Mouse (Mus musculus) stomach, embryonic 16.5 days (tissue): ENCODE results near the gene Tigar. TPM values are rescaled to one million over a fixed set of nuclear protein-coding genes. Genes with fewer than 3 reads are reported as not detected.

Source experiments
- ATAC-seq: fragments of 200-750 bp; cut with Nextera tagmentation; 2 replicates; pipeline ENCODE4 v1.8.0; 2017; ENCODE audit warnings: moderate number of reproducible peaks, moderate TSS enrichment; ENCODE audit not compliant: insufficient read depth, low FRiP score
- H3K27ac ChIP-seq: fragments of 300-500 bp; sonication (generic); 2 replicates; pipeline ENCODE4 v1.5.1; 2014; ENCODE audit warnings: low read length
- H3K27me3 ChIP-seq: fragments of 300-500 bp; sonication (generic); 2 replicates; pipeline ENCODE4 v1.6.1; 2014; ENCODE audit warnings: low read length, control low read depth, mixed read lengths; ENCODE audit not compliant: control insufficient read depth, insufficient read depth
- H3K36me3 ChIP-seq: fragments of 300-500 bp; sonication (generic); 2 replicates; pipeline ENCODE4 v1.6.1; 2014; ENCODE audit warnings: low read length; ENCODE audit not compliant: control insufficient read depth, insufficient read depth
- H3K4me1 ChIP-seq: fragments of 300-500 bp; sonication (generic); 2 replicates; pipeline ENCODE4 v1.6.1; 2014; ENCODE audit warnings: low read length, control low read depth, mixed read lengths; ENCODE audit not compliant: control insufficient read depth, insufficient read depth
- H3K4me2 ChIP-seq: fragments of 300-500 bp; sonication (generic); 2 replicates; pipeline ENCODE4 v1.6.1; 2014; ENCODE audit warnings: low read depth, low read length, mixed read lengths
- H3K4me3 ChIP-seq: fragments of 300-500 bp; sonication (generic); replicated peaks from 2 replicates; pipeline ENCODE4 v1.5.1; 2014; ENCODE audit warnings: mild to moderate bottlenecking, low read length
- H3K9ac ChIP-seq: fragments of 300-500 bp; sonication (generic); 2 replicates; pipeline ENCODE4 v1.6.1; 2014; ENCODE audit warnings: low read length
- H3K9me3 ChIP-seq: fragments of 300-500 bp; sonication (generic); replicated peaks from 2 replicates; pipeline ENCODE4 v1.6.1; 2016; ENCODE audit warnings: low read length, control low read depth; ENCODE audit not compliant: control insufficient read depth
- WGBS: fragments of 180-500 bp; shearing (Covaris S2); extraction: QIAGEN DNeasy Blood & Tissue Kit; methylation state at CpG from one replicate; pipeline ENCODE4 v1.1.7; 2014; 5-methylcytosine and 5-hydroxymethylcytosine counted together
- polyA plus RNA-seq: library from polyadenylated mRNA; unstranded; fragments of >200 nt; fragmentation: Nextera tagmentation; extraction: Ambion mirVana; gene quantifications from 2 replicates; pipeline ENCODE4 v1.2.1, GENCODE M21; 2015

The Tigar gene
- 4.6 and 5.0 TPM in 2 replicates for polyA plus RNA-seq

DNA sequence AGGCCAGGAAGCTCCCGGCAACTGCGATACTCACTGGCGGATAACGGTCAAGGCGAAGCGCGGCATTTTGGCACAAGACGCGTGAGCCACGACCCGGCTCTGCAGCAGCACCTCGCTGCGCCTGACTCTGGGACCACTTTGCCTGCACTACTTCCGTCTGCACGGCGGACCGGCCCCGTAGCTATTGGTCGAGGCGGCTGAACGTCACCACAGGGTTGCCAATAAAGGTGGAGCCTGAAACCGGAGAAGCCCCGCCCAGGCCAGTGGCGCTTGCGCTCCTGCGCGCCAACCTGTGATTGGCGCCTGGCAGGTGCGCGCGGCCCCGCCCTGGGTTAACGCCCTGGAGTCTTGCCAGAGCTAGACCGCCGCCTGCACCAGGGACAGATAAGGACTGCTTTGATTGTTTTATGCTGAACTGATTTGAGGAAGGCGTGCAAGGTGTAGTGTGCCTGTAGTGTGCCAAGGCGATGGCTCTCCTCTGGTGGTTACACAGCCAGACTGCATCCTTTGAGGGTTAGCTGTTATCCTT lies at the start of gene Tigar:
Gene Tigar (minus strand): TSS at position 156 of the 529 bp plus-strand sequence.
- no peaks in the 10 kb centered on the region for H3K36me3 ChIP-seq
- under 1% methylated on average over 37 of the region's 37 CpGs for WGBS
- peak within 1 kb of the TSS; percentile 89 for H3K4me2 ChIP-seq
- peaks cover 11% of the 10 kb centered on the region; the same call in 1 of the 2 replicates for H3K4me1 ChIP-seq
- H3K9ac ChIP-seq = peak within 1 kb of the TSS; percentile 73
- H3K27ac ChIP-seq = peak within 1 kb of the TSS; percentile 56; the same call in 1 of the 2 replicates
- no peaks in the 10 kb centered on the region for H3K9me3 ChIP-seq
- H3K27me3 ChIP-seq = no peaks in the 10 kb centered on the region
- H3K4me3 ChIP-seq = peak within 1 kb of the TSS; percentile 66
- peak; percentile 98 for ATAC-seq

DNA sequence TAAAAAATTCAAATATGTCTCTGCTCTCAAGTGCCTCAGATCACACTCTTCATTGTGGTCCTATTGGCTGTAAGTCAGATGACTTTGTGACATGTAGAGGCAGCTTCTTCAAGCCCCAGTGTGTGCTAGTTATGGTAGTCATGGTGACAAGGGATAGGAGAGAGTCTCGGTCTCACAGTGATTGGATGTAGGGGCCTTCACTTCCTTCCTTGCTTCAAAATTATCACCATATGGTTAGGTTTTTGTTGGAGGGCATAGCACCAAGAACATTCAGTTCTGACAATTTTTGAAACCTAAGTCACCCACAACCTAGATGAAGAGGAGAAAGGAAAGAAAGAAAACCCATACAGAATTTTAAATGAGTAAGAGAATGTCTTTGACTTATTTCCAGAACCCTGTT lies 48.0 kb upstream of the Tigar start:
- no peak for ATAC-seq
- no peak overlapping the region for H3K4me2 ChIP-seq
- peaks cover 15% of the 10 kb centered on the region for H3K4me1 ChIP-seq
- WGBS = 50% methylated on average over 1 of the region's 1 CpGs
- H3K36me3 ChIP-seq = no peaks in the 10 kb centered on the region
- no peak overlapping the region for H3K9ac ChIP-seq
- no peak overlapping the region for H3K27ac ChIP-seq
- 0 out of 2 replicates have a peak, but pooled peaks cover 3% of the 10 kb centered on the region for H3K27me3 ChIP-seq
- no peak overlapping the region for H3K4me3 ChIP-seq
- H3K9me3 ChIP-seq = no peaks in the 10 kb centered on the region

DNA sequence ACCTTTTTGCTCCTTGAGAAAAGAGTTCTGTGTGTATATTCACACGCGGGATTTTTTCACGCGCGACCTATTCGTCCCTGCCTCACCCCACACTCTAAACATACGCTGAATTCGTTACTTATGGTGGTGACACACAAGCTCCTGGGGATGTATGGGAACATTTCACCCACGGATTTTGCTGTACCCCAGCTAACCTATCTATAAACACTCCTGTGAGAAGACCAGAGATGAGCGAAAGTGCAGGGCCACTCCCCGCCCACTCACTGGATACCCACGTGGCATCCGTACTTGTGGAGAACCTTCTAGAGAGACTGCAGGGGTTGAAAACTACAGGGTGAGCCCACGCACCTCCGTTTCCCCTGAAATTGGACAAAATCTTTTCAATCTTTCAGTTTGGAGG lies 46.1 kb upstream of the Tigar start:
- H3K36me3 ChIP-seq = no peaks in the 10 kb centered on the region
- peaks cover 23% of the 10 kb centered on the region for H3K4me1 ChIP-seq
- ATAC-seq = no peak
- H3K4me3 ChIP-seq = peak overlapping the region; percentile 82
- H3K27ac ChIP-seq = peak overlapping the region; percentile 58
- no peaks in the 10 kb centered on the region for H3K9me3 ChIP-seq
- 0 out of 2 replicates have a peak, but pooled peaks cover 3% of the 10 kb centered on the region for H3K27me3 ChIP-seq
- peak overlapping the region; percentile 78 for H3K9ac ChIP-seq
- 1% methylated on average over 15 of the region's 15 CpGs for WGBS
- H3K4me2 ChIP-seq = peak overlapping the region; percentile 96

- under 1% methylated on average over 33 of the region's 34 CpGs for WGBS
- H3K4me3 ChIP-seq = peak overlapping the region; percentile 82
- H3K9ac ChIP-seq = peak overlapping the region; percentile 78
- no peaks in the 10 kb centered on the region for H3K9me3 ChIP-seq
- peaks cover 23% of the 10 kb centered on the region for H3K4me1 ChIP-seq
- H3K27me3 ChIP-seq = 0 out of 2 replicates have a peak, but pooled peaks cover 3% of the 10 kb centered on the region
- ATAC-seq = peak; percentile 38
- H3K27ac ChIP-seq = peak overlapping the region; percentile 97
- H3K36me3 ChIP-seq = no peaks in the 10 kb centered on the region
- H3K4me2 ChIP-seq = peak overlapping the region; percentile 96
Observed at GRCm38 (mm10) chr6:127154708-127155268, 45.4 kb upstream of the Tigar start.

DNA sequence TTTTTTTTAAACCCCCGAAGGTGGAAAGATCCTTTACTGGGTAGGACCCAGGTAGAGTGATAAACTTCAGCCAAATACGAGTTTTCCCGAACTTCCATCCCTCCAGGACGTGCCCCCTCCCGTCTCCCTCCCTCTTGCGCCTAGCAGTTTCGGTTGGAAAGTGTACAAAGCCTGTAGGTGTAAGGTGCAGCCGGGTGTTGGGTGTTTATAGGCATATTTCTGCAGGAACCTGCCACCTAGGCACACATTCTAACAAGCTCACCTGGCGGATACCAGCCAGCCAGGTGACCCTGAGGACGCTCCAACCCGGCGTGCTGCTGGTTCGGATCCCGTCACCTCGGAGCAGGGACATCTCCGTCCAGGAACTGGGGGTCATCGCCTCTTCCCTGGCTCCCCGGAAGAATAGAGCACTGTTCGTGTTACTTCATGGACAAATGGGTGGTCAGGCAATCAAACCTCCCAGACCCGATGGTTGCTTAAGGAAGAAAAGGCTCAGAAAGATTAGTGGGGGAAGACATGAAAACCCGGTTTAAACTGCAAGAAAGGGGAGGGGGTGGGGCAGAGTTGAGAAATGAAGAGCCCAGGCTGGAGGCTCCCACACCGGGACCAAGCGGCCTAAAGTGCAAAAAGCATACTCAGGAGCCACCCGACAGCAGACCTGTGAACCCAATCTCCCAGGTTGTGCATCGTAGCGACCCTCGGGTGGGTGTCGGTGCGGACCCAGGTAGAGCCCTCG lies 44.8 kb upstream of the Tigar start:
- no peak for ATAC-seq

GRCm38 (mm10) chr6:127153296-127153800 lies 44.0 kb upstream of the Tigar start:
- Histone ChIP-seq H3K27me3 (0 out of 2 replicates have a peak, but pooled peaks cover 3% of the 10 kb centered on the region), H3K9ac (peak overlapping the region; percentile 78), H3K9me3 (no peaks in the 10 kb centered on the region), H3K4me1 (peaks cover 23% of the 10 kb centered on the region), H3K27ac (peak overlapping the region; percentile 97), H3K36me3 (no peaks in the 10 kb centered on the region), H3K4me3 (peak overlapping the region; percentile 82), H3K4me2 (peak overlapping the region; percentile 96)
- ATAC-seq = peak; percentile 8; the same call in 1 of the 2 replicates
- WGBS = under 1% methylated on average over 28 of the region's 28 CpGs

More for the DNA sequence above, 44.8 kb upstream of the Tigar start:
- Histone ChIP-seq H3K27me3 (0 out of 2 replicates have a peak, but pooled peaks cover 3% of the 10 kb centered on the region), H3K9me3 (no peaks in the 10 kb centered on the region), H3K4me3 (peak overlapping the region; percentile 82), H3K4me2 (peak overlapping the region; percentile 96), H3K4me1 (peaks cover 23% of the 10 kb centered on the region), H3K27ac (peak overlapping the region; percentile 97), H3K9ac (peak overlapping the region; percentile 78), H3K36me3 (no peaks in the 10 kb centered on the region)
- WGBS = 2% methylated on average over 30 of the region's 30 CpGs

- WGBS = under 1% methylated on average over 40 of the region's 40 CpGs
- no peaks in the 10 kb centered on the region for H3K27me3 ChIP-seq
- peak within 1 kb of the TSS; percentile 97 for H3K27ac ChIP-seq
- peak within 1 kb of the TSS; percentile 78 for H3K9ac ChIP-seq
- peak; percentile 81 for ATAC-seq
- H3K36me3 ChIP-seq = 0 out of 2 replicates have a peak, but pooled peaks cover 3% of the 10 kb centered on the region
- peak within 1 kb of the TSS; percentile 82 for H3K4me3 ChIP-seq
- no peaks in the 10 kb centered on the region for H3K9me3 ChIP-seq
- peaks cover 29% of the 10 kb centered on the region for H3K4me1 ChIP-seq
- peak within 1 kb of the TSS; percentile 96 for H3K4me2 ChIP-seq
Observed at GRCm38 (mm10) chr6:127152106-127152951, 43.0 kb upstream of the Tigar start, which contains the start of gene Ccnd2. TSS of gene Ccnd2 (minus strand) at chr6:127152193.

- H3K4me1 ChIP-seq = peaks cover 36% of the 10 kb centered on the region
- ATAC-seq = peak; percentile 5; the same call in 1 of the 2 replicates
- peak overlapping the region; percentile 82 for H3K4me3 ChIP-seq
- H3K9ac ChIP-seq = peak overlapping the region; percentile 75
- 0 out of 2 replicates have a peak, but pooled peaks cover 3% of the 10 kb centered on the region for H3K36me3 ChIP-seq
- WGBS = under 1% methylated on average over 29 of the region's 29 CpGs
- no peaks in the 10 kb centered on the region for H3K27me3 ChIP-seq
- no peaks in the 10 kb centered on the region for H3K9me3 ChIP-seq
- peak overlapping the region; percentile 97 for H3K27ac ChIP-seq
- peak overlapping the region; percentile 96 for H3K4me2 ChIP-seq
Observed at GRCm38 (mm10) chr6:127151565-127152105, 42.3 kb upstream of the Tigar start.
